In genomic region chr10:106007331-106007730, GRCm38 (mm10) we compare ENCODE assay signal across 20 mouse cellular contexts.
DNase-seq lines count a peak whose midpoint lies in the region; ATAC-seq and TF ChIP-seq lines count a peak whose summit lies in the region.
"Had no signal": no experiment of that assay in that cellular context is flagged by ENCODE, and none has a peak within 500 bp of the region (broad histone marks: within the 10 kb centered on the region; RNA-seq: fewer than 3 reads in every experiment).

No protein-coding gene starts in this region.

- H3K27me3 ChIP-seq in E14TG2a.4 (ENCODE audit: insufficient read depth, low read length): no peaks in the 10 kb centered on the region
- no peaks in the 10 kb centered on the region for H3K27me3 ChIP-seq in midbrain, embryonic 13.5 days
- H3K27me3 ChIP-seq: embryonic facial prominence, embryonic 12.5 days; forebrain, embryonic 15.5 days; heart, embryonic 15.5 days; hindbrain, embryonic 13.5 days; kidney, embryonic 15.5 days had no signal

- WGBS in midbrain, embryonic 13.5 days: 87% methylated on average over 4 of the region's 4 CpGs

- H3K4me3 ChIP-seq in E14TG2a.4 (replicated peaks; ENCODE audit: low read length): peak overlapping the region; percentile 69
- peak overlapping the region; percentile 45 to 79; a peak in 3 of 4 replicates for H3K4me3 ChIP-seq in ES-E14 (ENCODE audit: insufficient read depth in 1 of 2, low read depth in 1 of 2, low read length in 2 of 2, poor library complexity in 1 of 2, severe bottlenecking in 1 of 2)
- no peak overlapping the region for H3K4me3 ChIP-seq in midbrain, embryonic 13.5 days (replicated peaks)
- H3K4me3 ChIP-seq: embryonic facial prominence, embryonic 12.5 days; forebrain, embryonic 15.5 days; heart, adult 2 months; heart, embryonic 15.5 days; hindbrain, embryonic 13.5 days; kidney, embryonic 15.5 days had no signal

- DNase-seq in cerebellum, adult 9-10 months: peak; percentile 3
- DNase-seq in cerebellum, adult 11-12 months: no peak
- peak; percentile 21 for DNase-seq in ES-E14 (ENCODE audit: low read depth, low spot score)
- peak; percentile 50 to 53 for DNase-seq in cerebellum, postnatal 10 days
- no peak for DNase-seq in kidney, adult 11 months
- no peak for DNase-seq in adrenal gland, adult 18-20 months (ENCODE audit: low spot score in 2 of 2)
- DNase-seq: adrenal gland, postnatal 14 days; gastrocnemius, postnatal 10 days; heart, adult 2 months; heart, postnatal 14 days; kidney, adult 18-20 months had no signal

- H3K9ac ChIP-seq in ES-E14 (ENCODE audit: insufficient read depth, low read depth, low read length, poor library complexity, severe bottlenecking): no peak overlapping the region; the same call in 1 of the 2 replicates
- no peak overlapping the region for H3K9ac ChIP-seq in midbrain, embryonic 13.5 days (replicated peaks)
- H3K9ac ChIP-seq: embryonic facial prominence, embryonic 12.5 days; forebrain, embryonic 15.5 days; heart, embryonic 15.5 days; hindbrain, embryonic 13.5 days; kidney, embryonic 15.5 days had no signal

- no peak for ATAC-seq in midbrain, embryonic 13.5 days
- ATAC-seq: forebrain, embryonic 15.5 days; hindbrain, postnatal 0 days had no signal

- H3K4me2 ChIP-seq in midbrain, embryonic 13.5 days (replicated peaks): no peak overlapping the region
- H3K4me2 ChIP-seq: embryonic facial prominence, embryonic 12.5 days; forebrain, embryonic 15.5 days; heart, embryonic 11.5 days; heart, embryonic 15.5 days; hindbrain, embryonic 13.5 days; kidney, embryonic 15.5 days had no signal

- no peak for TF ChIP-seq CTCF in E14TG2a.4 (conservative IDR thresholded peaks at IDR 0.05; ENCODE audit: low read length)

- H3K27ac ChIP-seq in ES-E14 (ENCODE audit: insufficient read depth, low read depth, low read length, poor library complexity, severe bottlenecking): peak overlapping the region; percentile 88; the same call in 1 of the 2 replicates
- H3K27ac ChIP-seq in midbrain, embryonic 13.5 days: no peak overlapping the region
- H3K27ac ChIP-seq: embryonic facial prominence, embryonic 12.5 days; forebrain, embryonic 15.5 days; heart, adult 2 months; heart, embryonic 15.5 days; hindbrain, embryonic 13.5 days; hindbrain, postnatal 0 days; kidney, embryonic 15.5 days had no signal

- in situ Hi-C loops in ES-E14 (cut with MboI; ENCODE audit: low sequenced_read_pairs in 2 of 2, unreplicated experiment in 2 of 2): no loop called here

- H3K4me1 ChIP-seq in E14TG2a.4 (replicated peaks; ENCODE audit: low read depth, low read length): peaks cover 16% of the 10 kb centered on the region
- H3K4me1 ChIP-seq in ES-E14 (ENCODE audit: control insufficient read depth in 2 of 2, insufficient read depth in 2 of 2, low read length in 2 of 2, poor library complexity in 1 of 2): peaks cover 0 to 5% of the 10 kb centered on the region in 2 experiments; a peak in 2 of 4 replicates
- H3K4me1 ChIP-seq in midbrain, embryonic 13.5 days (replicated peaks): no peaks in the 10 kb centered on the region
- H3K4me1 ChIP-seq: embryonic facial prominence, embryonic 12.5 days; forebrain, embryonic 15.5 days; heart, embryonic 15.5 days; hindbrain, embryonic 13.5 days; kidney, embryonic 15.5 days had no signal

- H3K36me3 ChIP-seq in E14TG2a.4 (ENCODE audit: insufficient read depth, low read length) (peaks cover 5% of the 10 kb centered on the region), ES-E14 (ENCODE audit: control insufficient read depth, insufficient read depth, low read length, poor library complexity, severe bottlenecking) (no peaks in the 10 kb centered on the region)
- no peaks in the 10 kb centered on the region for H3K36me3 ChIP-seq in midbrain, embryonic 13.5 days
- H3K36me3 ChIP-seq: embryonic facial prominence, embryonic 12.5 days; forebrain, embryonic 15.5 days; heart, embryonic 15.5 days; hindbrain, embryonic 13.5 days; kidney, embryonic 15.5 days had no signal

- H3K9me3 ChIP-seq in E14TG2a.4 (ENCODE audit: low read length) (peaks cover 30% of the 10 kb centered on the region), ES-E14 (ENCODE audit: control insufficient read depth, insufficient read depth, low read depth, low read length) (no peaks in the 10 kb centered on the region)
- H3K9me3 ChIP-seq in midbrain, embryonic 13.5 days: no peaks in the 10 kb centered on the region
- H3K9me3 ChIP-seq: embryonic facial prominence, embryonic 12.5 days; forebrain, embryonic 15.5 days; heart, embryonic 15.5 days; hindbrain, embryonic 13.5 days; kidney, embryonic 15.5 days had no signal

TF ChIP-seq in ES-E14, 5 proteins besides CTCF, POLR2A, EP300 and RAD21:
- TF ChIP-seq ZC3H11A (IDR thresholded peaks at IDR 0.05; ENCODE audit: borderline replicate concordance, low read depth, low read length): no peak
- no peak for TF ChIP-seq MAFK (IDR thresholded peaks at IDR 0.05; ENCODE audit: insufficient read depth, low read depth, low read length)
- TF ChIP-seq HCFC1 (IDR thresholded peaks at IDR 0.05; ENCODE audit: borderline replicate concordance, insufficient read depth, low read length): no peak
- TF ChIP-seq ZNF384 (IDR thresholded peaks at IDR 0.05; ENCODE audit: low read depth, low read length): no peak
- no peak for TF ChIP-seq CHD2 (IDR thresholded peaks at IDR 0.05; ENCODE audit: low read depth, low read length)

Comparison
In these comparisons a context has a peak if more than half of its experiments do, and no peak if none do; other contexts are left out.
1. DNase-seq: peak in cerebellum, adult 9-10 months (single experiment), ES-E14 (single experiment) and cerebellum, postnatal 10 days (2 of 2); none in cerebellum, adult 11-12 months (single experiment), kidney, adult 11 months (single experiment) and adrenal gland, adult 18-20 months (0 of 2).